Mouse (Mus musculus): ENCODE results near the gene Mgme1. TPM values are rescaled to one million over a fixed set of nuclear protein-coding genes. Genes with fewer than 3 reads are reported as not detected.

Mgme1 gene
- polyA plus RNA-seq, 1 experiment from 2014 or later = 16.0 TPM

- peaks cover 5% of the 10 kb centered on the region; the same call in 1 of the 2 replicates for H3K4me1 ChIP-seq (replicated peaks; ENCODE audit: insufficient read depth, low read length)
- no peaks in the 10 kb centered on the region for H3K36me3 ChIP-seq (ENCODE audit: insufficient read depth, low read length)
- no peak for TF ChIP-seq CTCF (IDR thresholded peaks at IDR 0.05; ENCODE audit: low read depth)
- no peak for DNase-seq (ENCODE audit: low spot score)
- no peaks in the 10 kb centered on the region for H3K9me3 ChIP-seq (replicated peaks; ENCODE audit: low read length)
- no peaks in the 10 kb centered on the region for H3K27me3 ChIP-seq (ENCODE audit: insufficient read depth, low read length)
- no peak overlapping the region for H3K4me2 ChIP-seq (ENCODE audit: low read length)
- no peak overlapping the region for H3K27ac ChIP-seq
- 21% methylated on average over 7 of the region's 7 CpGs for WGBS
- no peak for ATAC-seq (replicated peaks; ENCODE audit: low FRiP score, low read depth)
- no peak overlapping the region for H3K9ac ChIP-seq (ENCODE audit: low read depth, low read length)
- no peak overlapping the region for H3K4me3 ChIP-seq (replicated peaks; ENCODE audit: low read depth, low read length)
Observed at GRCm38 (mm10) chr2:144230498-144230897, 40.0 kb upstream of the Mgme1 start.

DNA sequence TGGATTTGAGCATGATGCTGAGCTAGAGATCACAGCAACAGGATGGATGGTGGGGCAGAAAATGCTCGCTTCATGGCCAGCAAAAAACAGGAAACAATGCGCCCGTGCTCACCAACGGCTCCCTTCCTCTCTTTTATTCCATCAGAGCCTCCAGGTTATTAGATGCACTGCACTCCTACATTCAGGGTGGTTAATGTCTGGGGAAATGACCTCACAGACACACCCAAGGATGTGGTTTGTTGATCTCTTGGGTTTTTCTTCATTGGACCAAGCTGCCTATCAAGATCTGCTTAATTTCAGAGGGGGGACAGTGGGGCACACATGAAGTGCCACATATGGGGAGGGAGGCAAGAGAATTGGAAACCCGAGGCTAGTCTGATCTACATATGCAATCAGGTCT is 39.3 kb upstream of the Mgme1 start:
- Histone ChIP-seq H3K9me3 (replicated peaks; ENCODE audit: low read length) (no peaks in the 10 kb centered on the region), H3K27ac (no peak overlapping the region), H3K27me3 (ENCODE audit: insufficient read depth, low read length) (no peaks in the 10 kb centered on the region), H3K4me1 (replicated peaks; ENCODE audit: insufficient read depth, low read length) (peaks cover 5% of the 10 kb centered on the region; the same call in 1 of the 2 replicates), H3K36me3 (ENCODE audit: insufficient read depth, low read length) (no peaks in the 10 kb centered on the region), H3K4me2 (ENCODE audit: low read length) (no peak overlapping the region), H3K4me3 (replicated peaks; ENCODE audit: low read depth, low read length) (no peak overlapping the region), H3K9ac (ENCODE audit: low read depth, low read length) (no peak overlapping the region)
- ATAC-seq (replicated peaks; ENCODE audit: low FRiP score, low read depth) (no peak), DNase-seq (ENCODE audit: low spot score) (no peak)
- 43% methylated on average over 5 of the region's 5 CpGs for WGBS
- TF ChIP-seq CTCF (IDR thresholded peaks at IDR 0.05; ENCODE audit: low read depth) = no peak

GRCm38 (mm10) chr2:144233534-144233933 is 36.9 kb upstream of the Mgme1 start:
- H3K27me3 ChIP-seq (ENCODE audit: insufficient read depth, low read length) = no peaks in the 10 kb centered on the region
- peaks cover 5% of the 10 kb centered on the region; the same call in 1 of the 2 replicates for H3K4me1 ChIP-seq (replicated peaks; ENCODE audit: insufficient read depth, low read length)
- no peak overlapping the region for H3K9ac ChIP-seq (ENCODE audit: low read depth, low read length)
- H3K4me3 ChIP-seq (replicated peaks; ENCODE audit: low read depth, low read length) = no peak overlapping the region
- H3K4me2 ChIP-seq (ENCODE audit: low read length) = no peak overlapping the region
- H3K27ac ChIP-seq = no peak overlapping the region
- no peak for ATAC-seq (replicated peaks; ENCODE audit: low FRiP score, low read depth)
- DNase-seq (ENCODE audit: low spot score) = no peak
- 57% methylated on average over 3 of the region's 3 CpGs for WGBS
- no peaks in the 10 kb centered on the region for H3K9me3 ChIP-seq (replicated peaks; ENCODE audit: low read length)
- no peak for TF ChIP-seq CTCF (IDR thresholded peaks at IDR 0.05; ENCODE audit: low read depth)
- H3K36me3 ChIP-seq (ENCODE audit: insufficient read depth, low read length) = no peaks in the 10 kb centered on the region

GRCm38 (mm10) chr2:144235776-144236175 is 34.7 kb upstream of the Mgme1 start:
- ATAC-seq (replicated peaks; ENCODE audit: low FRiP score, low read depth) = no peak
- no peaks in the 10 kb centered on the region for H3K9me3 ChIP-seq (replicated peaks; ENCODE audit: low read length)

GRCm38 (mm10) chr2:144236791-144237584 is 33.5 kb upstream of the Mgme1 start:
- no peaks in the 10 kb centered on the region for H3K36me3 ChIP-seq (ENCODE audit: insufficient read depth, low read length)
- no peaks in the 10 kb centered on the region for H3K4me1 ChIP-seq (replicated peaks; ENCODE audit: insufficient read depth, low read length)
- TF ChIP-seq CTCF (IDR thresholded peaks at IDR 0.05; ENCODE audit: low read depth) = no peak
- WGBS = 54% methylated on average over 9 of the region's 9 CpGs
- H3K9ac ChIP-seq (ENCODE audit: low read depth, low read length) = no peak overlapping the region
- no peaks in the 10 kb centered on the region for H3K9me3 ChIP-seq (replicated peaks; ENCODE audit: low read length)
- no peak overlapping the region for H3K4me3 ChIP-seq (replicated peaks; ENCODE audit: low read depth, low read length)
- H3K27ac ChIP-seq = no peak overlapping the region
- DNase-seq (ENCODE audit: low spot score) (no peak), ATAC-seq (replicated peaks; ENCODE audit: low FRiP score, low read depth) (no peak)
- H3K27me3 ChIP-seq (ENCODE audit: insufficient read depth, low read length) = no peaks in the 10 kb centered on the region
- no peak overlapping the region for H3K4me2 ChIP-seq (ENCODE audit: low read length)

More at GRCm38 (mm10) chr2:144235776-144236175, 34.7 kb upstream of the Mgme1 start:
- Histone ChIP-seq H3K4me1 (replicated peaks; ENCODE audit: insufficient read depth, low read length) (peaks cover 3% of the 10 kb centered on the region; the same call in 1 of the 2 replicates), H3K27me3 (ENCODE audit: insufficient read depth, low read length) (no peaks in the 10 kb centered on the region), H3K9ac (ENCODE audit: low read depth, low read length) (no peak overlapping the region), H3K4me3 (replicated peaks; ENCODE audit: low read depth, low read length) (no peak overlapping the region), H3K36me3 (ENCODE audit: insufficient read depth, low read length) (no peaks in the 10 kb centered on the region), H3K27ac (no peak overlapping the region), H3K4me2 (ENCODE audit: low read length) (no peak overlapping the region)
- WGBS = 34% methylated on average over 3 of the region's 3 CpGs
- no peak for DNase-seq (ENCODE audit: low spot score)
- TF ChIP-seq CTCF (IDR thresholded peaks at IDR 0.05; ENCODE audit: low read depth) = no peak

DNA sequence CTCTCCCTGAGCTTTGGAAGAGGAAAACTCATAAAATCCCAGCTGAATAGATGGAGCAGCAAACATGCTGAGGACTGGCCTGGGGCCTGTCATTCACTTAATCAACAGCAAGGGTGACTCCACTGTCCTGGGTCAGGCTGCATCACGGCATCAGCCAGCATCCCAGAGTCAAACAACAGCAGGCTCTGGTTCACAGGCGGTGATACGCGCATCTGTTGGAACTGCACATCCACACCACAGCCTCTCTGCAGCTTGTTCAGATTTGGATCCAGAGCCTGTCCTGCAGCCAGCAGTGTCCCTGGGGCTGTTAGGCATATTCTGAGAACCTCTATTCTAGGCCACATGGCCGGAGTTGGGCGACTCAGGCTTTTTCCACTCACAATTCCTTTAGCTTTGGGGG is 32.1 kb upstream of the Mgme1 start:
- H3K27ac ChIP-seq = no peak overlapping the region
- ATAC-seq (replicated peaks; ENCODE audit: low FRiP score, low read depth) (no peak), DNase-seq (ENCODE audit: low spot score) (no peak)
- no peaks in the 10 kb centered on the region for H3K36me3 ChIP-seq (ENCODE audit: insufficient read depth, low read length)
- H3K4me2 ChIP-seq (ENCODE audit: low read length) = no peak overlapping the region
- H3K27me3 ChIP-seq (ENCODE audit: insufficient read depth, low read length) = no peaks in the 10 kb centered on the region
- no peak for TF ChIP-seq CTCF (IDR thresholded peaks at IDR 0.05; ENCODE audit: low read depth)
- WGBS = 75% methylated on average over 6 of the region's 6 CpGs
- no peaks in the 10 kb centered on the region for H3K9me3 ChIP-seq (replicated peaks; ENCODE audit: low read length)
- H3K4me3 ChIP-seq (replicated peaks; ENCODE audit: low read depth, low read length) = no peak overlapping the region
- H3K4me1 ChIP-seq (replicated peaks; ENCODE audit: insufficient read depth, low read length) = no peaks in the 10 kb centered on the region
- no peak overlapping the region for H3K9ac ChIP-seq (ENCODE audit: low read depth, low read length)
